Mouse (Mus musculus): ENCODE measurements at regions not wholly inside any gene's neighbourhood (a gene's known extent, or its start where the extent isn't known, plus 50 kb on each side); places are given as distances from the start of the nearest gene placed in this dataset.

DNA sequence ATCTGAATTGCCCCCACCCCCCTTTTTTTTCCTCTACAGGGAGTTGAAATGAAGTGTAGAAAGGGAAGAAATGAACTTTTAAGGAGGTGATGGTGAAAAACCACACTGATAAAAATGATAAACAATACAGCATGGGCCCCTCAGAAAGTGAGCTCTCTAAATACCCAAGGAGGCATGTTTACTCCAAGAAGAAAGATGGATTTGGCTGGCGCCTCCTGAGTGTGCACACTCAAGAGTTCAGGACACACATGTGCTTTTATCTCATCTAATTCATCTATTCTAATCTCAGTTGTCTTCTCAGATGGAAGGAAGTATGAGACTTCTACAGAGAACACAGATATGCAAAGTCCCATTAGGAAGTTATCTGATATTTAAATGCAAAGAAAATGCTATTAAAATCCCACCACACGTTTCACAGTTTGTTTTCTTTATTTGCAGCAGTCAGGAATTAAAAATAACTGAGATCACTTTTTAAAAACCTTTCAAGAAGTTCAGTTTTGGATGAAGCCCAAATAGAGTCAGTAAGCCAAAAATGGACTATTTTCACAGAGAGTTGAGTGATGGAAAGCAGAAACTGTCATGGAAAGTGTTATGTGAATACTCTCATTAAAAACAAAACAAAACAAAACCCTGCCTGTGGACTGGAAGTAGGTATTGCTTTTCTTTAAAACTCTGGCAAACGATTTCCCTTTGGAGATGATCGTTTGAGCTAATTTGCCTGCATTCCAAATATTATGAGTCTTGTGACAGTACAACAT, 123.1 kb upstream of the Mdfic start:
- no peak for DNase-seq
- Histone ChIP-seq H3K4me3 (ENCODE audit: low read depth, low read length) (no peak overlapping the region), H3K27ac (ENCODE audit: low read depth) (no peak overlapping the region), H3K27me3 (ENCODE audit: insufficient read depth, low read length) (no peaks in the 10 kb centered on the region), H3K9ac (replicated peaks) (no peak overlapping the region), H3K9me3 (ENCODE audit: low read length) (no peaks in the 10 kb centered on the region), H3K36me3 (replicated peaks; ENCODE audit: insufficient read depth, low read length) (no peaks in the 10 kb centered on the region), H3K4me1 (ENCODE audit: insufficient read depth) (no peaks in the 10 kb centered on the region), H3K4me2 (ENCODE audit: low read depth, low read length) (no peak overlapping the region)
- TF ChIP-seq EP300 (IDR thresholded peaks at IDR 0.05; ENCODE audit: low read depth), result no peak
- no peak for TF ChIP-seq CTCF (IDR thresholded peaks at IDR 0.05; ENCODE audit: low read depth)
- no peak for ATAC-seq
- WGBS (ENCODE audit: insufficient replicate concordance), result 60% methylated on average over 4 of the region's 4 CpGs

DNA sequence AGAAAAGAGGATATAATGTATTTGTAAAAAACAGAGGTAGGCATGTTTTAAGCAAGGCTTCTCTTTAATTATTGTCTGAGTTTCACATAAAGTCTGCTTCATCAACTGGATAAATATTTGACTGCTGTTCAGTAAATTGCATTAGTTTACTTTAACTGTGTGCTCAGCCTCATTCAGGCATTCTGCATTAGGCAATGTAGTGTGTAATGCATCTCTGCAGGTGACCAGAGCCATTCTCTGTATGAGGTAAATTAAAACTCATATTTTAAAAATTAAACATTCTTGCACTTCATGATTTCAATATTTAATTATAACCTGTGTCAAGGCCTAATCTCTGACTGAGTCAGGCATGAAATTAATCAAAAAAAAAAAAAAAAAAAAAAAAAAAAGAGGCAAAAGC, 110.3 kb upstream of the Mdfic start:
- H3K36me3 ChIP-seq (replicated peaks; ENCODE audit: insufficient read depth, low read length), result no peaks in the 10 kb centered on the region
- no peak for ATAC-seq
- no peak overlapping the region for H3K4me3 ChIP-seq (ENCODE audit: low read depth, low read length)
- no peak for DNase-seq
- no peaks in the 10 kb centered on the region for H3K4me1 ChIP-seq (ENCODE audit: insufficient read depth)
- no peaks in the 10 kb centered on the region for H3K9me3 ChIP-seq (ENCODE audit: low read length)
- no peaks in the 10 kb centered on the region for H3K27me3 ChIP-seq (ENCODE audit: insufficient read depth, low read length)
- H3K9ac ChIP-seq (replicated peaks), result no peak overlapping the region
- TF ChIP-seq CTCF (IDR thresholded peaks at IDR 0.05; ENCODE audit: low read depth), result no peak
- TF ChIP-seq EP300 (IDR thresholded peaks at IDR 0.05; ENCODE audit: low read depth), result no peak
- H3K27ac ChIP-seq (ENCODE audit: low read depth), result no peak overlapping the region
- no peak overlapping the region for H3K4me2 ChIP-seq (ENCODE audit: low read depth, low read length)

- TF ChIP-seq CTCF (IDR thresholded peaks at IDR 0.05; ENCODE audit: low read depth) (no peak), EP300 (IDR thresholded peaks at IDR 0.05; ENCODE audit: low read depth) (no peak)
- ATAC-seq, result no peak
- DNase-seq, result no peak
- 73% methylated on average over 3 of the region's 3 CpGs for WGBS (ENCODE audit: insufficient replicate concordance)
- H3K9me3 ChIP-seq (ENCODE audit: low read length), result no peaks in the 10 kb centered on the region
- no peaks in the 10 kb centered on the region for H3K36me3 ChIP-seq (replicated peaks; ENCODE audit: insufficient read depth, low read length)
- no peak overlapping the region for H3K27ac ChIP-seq (ENCODE audit: low read depth)
- H3K4me3 ChIP-seq (ENCODE audit: low read depth, low read length), result no peak overlapping the region
- H3K4me2 ChIP-seq (ENCODE audit: low read depth, low read length), result no peak overlapping the region
- no peaks in the 10 kb centered on the region for H3K27me3 ChIP-seq (ENCODE audit: insufficient read depth, low read length)
- no peak overlapping the region for H3K9ac ChIP-seq (replicated peaks)
- no peaks in the 10 kb centered on the region for H3K4me1 ChIP-seq (ENCODE audit: insufficient read depth)
Measured at GRCm38 (mm10) chr6:15625910-15626564, 94.4 kb upstream of the Mdfic start.

GRCm38 (mm10) chr6:15638548-15638947, 81.9 kb upstream of the Mdfic start:
- Histone ChIP-seq H3K4me2 (ENCODE audit: low read depth, low read length) (no peak overlapping the region), H3K36me3 (replicated peaks; ENCODE audit: insufficient read depth, low read length) (no peaks in the 10 kb centered on the region), H3K4me1 (ENCODE audit: insufficient read depth) (no peaks in the 10 kb centered on the region), H3K9me3 (ENCODE audit: low read length) (no peaks in the 10 kb centered on the region), H3K27ac (ENCODE audit: low read depth) (no peak overlapping the region), H3K27me3 (ENCODE audit: insufficient read depth, low read length) (no peaks in the 10 kb centered on the region), H3K9ac (replicated peaks) (no peak overlapping the region), H3K4me3 (ENCODE audit: low read depth, low read length) (no peak overlapping the region)
- DNase-seq, result no peak
- WGBS (ENCODE audit: insufficient replicate concordance), result 82% methylated on average over 14 of the region's 14 CpGs
- no peak for ATAC-seq
- no peak for TF ChIP-seq CTCF (IDR thresholded peaks at IDR 0.05; ENCODE audit: low read depth)
- TF ChIP-seq EP300 (IDR thresholded peaks at IDR 0.05; ENCODE audit: low read depth), result no peak

- H3K27me3 ChIP-seq (ENCODE audit: insufficient read depth, low read length), result no peaks in the 10 kb centered on the region
- ATAC-seq (no peak), DNase-seq (no peak)
- 56% methylated on average over 4 of the region's 4 CpGs for WGBS (ENCODE audit: insufficient replicate concordance)
- TF ChIP-seq CTCF (IDR thresholded peaks at IDR 0.05; ENCODE audit: low read depth) (no peak), EP300 (IDR thresholded peaks at IDR 0.05; ENCODE audit: low read depth) (no peak)
- H3K27ac ChIP-seq (ENCODE audit: low read depth), result no peak overlapping the region
- H3K36me3 ChIP-seq (replicated peaks; ENCODE audit: insufficient read depth, low read length), result no peaks in the 10 kb centered on the region
- no peak overlapping the region for H3K9ac ChIP-seq (replicated peaks)
- H3K4me1 ChIP-seq (ENCODE audit: insufficient read depth), result no peaks in the 10 kb centered on the region
- no peak overlapping the region for H3K4me2 ChIP-seq (ENCODE audit: low read depth, low read length)
- H3K4me3 ChIP-seq (ENCODE audit: low read depth, low read length), result no peak overlapping the region
- no peaks in the 10 kb centered on the region for H3K9me3 ChIP-seq (ENCODE audit: low read length)
Measured at GRCm38 (mm10) chr6:15639378-15639777, 81.1 kb upstream of the Mdfic start.

- Histone ChIP-seq H3K9ac (replicated peaks) (no peak overlapping the region), H3K4me1 (ENCODE audit: insufficient read depth) (no peaks in the 10 kb centered on the region), H3K4me3 (ENCODE audit: low read depth, low read length) (no peak overlapping the region), H3K4me2 (ENCODE audit: low read depth, low read length) (no peak overlapping the region), H3K36me3 (replicated peaks; ENCODE audit: insufficient read depth, low read length) (no peaks in the 10 kb centered on the region), H3K27ac (ENCODE audit: low read depth) (no peak overlapping the region), H3K9me3 (ENCODE audit: low read length) (no peaks in the 10 kb centered on the region), H3K27me3 (ENCODE audit: insufficient read depth, low read length) (no peaks in the 10 kb centered on the region)
- 46% methylated on average over 5 of the region's 5 CpGs for WGBS (ENCODE audit: insufficient replicate concordance)
- ATAC-seq, result no peak
- DNase-seq, result no peak
- TF ChIP-seq CTCF (IDR thresholded peaks at IDR 0.05; ENCODE audit: low read depth), result no peak
- no peak for TF ChIP-seq EP300 (IDR thresholded peaks at IDR 0.05; ENCODE audit: low read depth)
Measured at GRCm38 (mm10) chr6:15639809-15640479, 80.5 kb upstream of the Mdfic start.

Measured in liver, postnatal 0 days (tissue).